Mouse (Mus musculus) CH12.LX (cell line): ENCODE measurements around the gene Dnah5.

Experiments
- CHD1 ChIP-seq: IDR thresholded peaks from 2 replicates; pipeline ENCODE4 v1.6.1; 2012; ENCODE audit warnings: low read depth, low read length, improper control_type of control experiment, inconsistent platforms
- CHD2 ChIP-seq: IDR thresholded peaks from 2 replicates; pipeline ENCODE4 v1.6.1; 2011; ENCODE audit warnings: low read length, improper control_type of control experiment
- CTCF ChIP-seq, 2 experiments: IDR thresholded peaks in 1 of 2; conservative IDR thresholded peaks in 1 of 2; 2 replicates each; pipeline ENCODE4 v1.5.1; 2011 to 2012; ENCODE audit warnings: low read depth in 2 of 2, low read length in 2 of 2, improper control_type of control experiment in 1 of 2, inconsistent platforms in 1 of 2, mild to moderate bottlenecking in 1 of 2, moderate library complexity in 1 of 2
- JUND ChIP-seq: conservative IDR thresholded peaks from 2 replicates; pipeline ENCODE4 v1.6.1; 2011; ENCODE audit warnings: low read depth, low read length, improper control_type of control experiment
- POLR2A ChIP-seq: IDR thresholded peaks from 2 replicates; pipeline ENCODE4 v1.6.1; 2011; ENCODE audit warnings: low read depth, mild to moderate bottlenecking, improper control_type of control experiment, low read length
- USF1 ChIP-seq: IDR thresholded peaks from 2 replicates; pipeline ENCODE4 v1.6.1; 2014; ENCODE audit warnings: low read depth, mild to moderate bottlenecking, inconsistent platforms, low read length, improper control_type of control experiment
- ZNF384 ChIP-seq: IDR thresholded peaks from 2 replicates; pipeline ENCODE4 v1.6.1; 2012; ENCODE audit warnings: low read depth, low read length, improper control_type of control experiment, inconsistent platforms

DNA sequence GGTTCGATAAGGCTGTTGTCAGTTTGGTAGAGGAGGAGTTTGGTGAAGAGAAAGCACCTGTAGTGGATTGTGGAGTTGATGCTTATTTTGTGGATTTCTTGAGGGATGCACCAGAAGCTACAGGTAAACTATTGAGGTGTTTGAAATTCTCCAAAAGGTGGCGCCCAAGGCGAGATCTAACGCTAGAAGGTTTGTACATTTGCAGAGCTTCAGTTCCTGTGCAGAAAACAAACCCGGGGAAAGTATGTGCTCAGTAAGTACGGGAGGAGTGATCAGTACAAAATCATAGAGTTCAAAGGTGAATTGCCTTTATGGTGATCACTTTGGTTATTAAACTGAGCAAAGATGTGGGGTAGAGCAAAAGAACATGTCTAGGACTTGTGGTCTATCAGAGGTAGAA lies 166.9 kb downstream of the Dnah5 start:
- TF ChIP-seq JUND (no peak), CHD2 (no peak), POLR2A (no peak), CHD1 (no peak), CTCF (conservative IDR thresholded peaks at IDR 0.05 in 1 of 2, IDR thresholded peaks at IDR 0.05 in 1 of 2; ENCODE audit: low read depth in 2 of 2, low read length in 2 of 2) (no peak), ZNF384 (no peak), USF1 (no peak)
